Mouse (Mus musculus): ENCODE measurements around the gene Arl13a. TPM values are rescaled to one million over a fixed set of nuclear protein-coding genes. Genes with fewer than 3 reads are reported as not detected.
"Not testable (repeated sequence)": the region's sequence is repeated elsewhere in the genome, so short reads cannot be mapped to it uniquely, and the experiment has no call there.

Gene Arl13a
- not detected in 2 replicates for polyA plus RNA-seq (2015; fragmentation: Nextera tagmentation; extraction: Ambion mirVana)

DNA sequence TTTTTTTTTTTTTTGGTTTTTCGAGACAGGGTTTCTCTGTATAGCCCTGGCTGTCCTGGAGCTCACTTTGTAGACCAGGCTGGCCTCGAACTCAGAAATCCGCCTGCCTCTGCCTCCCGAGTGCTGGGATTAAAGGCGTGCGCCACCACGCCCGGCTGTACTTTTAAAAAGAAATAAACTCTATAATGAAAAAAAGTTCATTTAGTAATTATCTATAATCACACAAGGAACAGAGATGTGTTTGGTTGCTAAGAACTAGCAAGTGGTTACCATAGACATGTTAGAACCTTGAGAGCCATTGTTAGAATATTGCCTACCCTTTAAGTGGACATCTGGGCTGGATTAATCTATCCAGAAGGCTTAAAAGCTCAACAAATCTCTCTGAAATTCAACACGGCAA, at the start of gene Arl13a:
TSS of gene Arl13a (plus strand) at position 301 of the 400 bp plus-strand sequence.
- not testable (repeated sequence) for H3K27me3 ChIP-seq; H3K4me3 ChIP-seq (replicated peaks); H3K9me3 ChIP-seq (replicated peaks); H3K9ac ChIP-seq; H3K36me3 ChIP-seq; ATAC-seq (replicated peaks; ENCODE audit: low FRiP score); H3K27ac ChIP-seq; H3K4me1 ChIP-seq; H3K4me2 ChIP-seq
- 96% methylated on average over 9 of the region's 9 CpGs for whole genome bisulfite sequencing

DNA sequence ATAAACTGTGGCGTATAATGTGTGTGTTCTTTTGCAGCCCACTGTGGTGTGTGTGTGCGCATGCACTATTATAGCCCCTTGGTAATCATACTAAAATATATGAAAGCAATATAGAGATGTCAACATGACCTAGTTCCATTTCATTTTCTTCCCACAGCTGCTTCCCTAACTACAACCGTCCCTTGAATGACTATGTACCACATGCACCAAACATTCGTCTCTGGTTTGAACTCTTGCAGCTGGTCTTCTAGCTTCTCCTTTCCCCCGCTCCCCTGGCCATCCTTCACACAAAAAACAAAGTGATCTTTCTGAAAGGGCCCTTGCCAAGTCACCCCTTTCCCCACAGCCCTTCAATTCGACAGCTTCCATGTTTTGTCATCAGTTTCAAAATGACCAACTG, 47.3 kb upstream of the Arl13a start:
- Histone ChIP-seq H3K4me2 (no peak overlapping the region), H3K4me3 (replicated peaks) (no peak overlapping the region), H3K27ac (no peak overlapping the region), H3K9ac (no peak overlapping the region), H3K9me3 (replicated peaks) (no peaks in the 10 kb centered on the region), H3K36me3 (no peaks in the 10 kb centered on the region), H3K4me1 (no peaks in the 10 kb centered on the region), H3K27me3 (peaks cover 39% of the 10 kb centered on the region)
- ATAC-seq (replicated peaks; ENCODE audit: low FRiP score): no peak
- 78% methylated on average over 6 of the region's 6 CpGs for WGBS

DNA sequence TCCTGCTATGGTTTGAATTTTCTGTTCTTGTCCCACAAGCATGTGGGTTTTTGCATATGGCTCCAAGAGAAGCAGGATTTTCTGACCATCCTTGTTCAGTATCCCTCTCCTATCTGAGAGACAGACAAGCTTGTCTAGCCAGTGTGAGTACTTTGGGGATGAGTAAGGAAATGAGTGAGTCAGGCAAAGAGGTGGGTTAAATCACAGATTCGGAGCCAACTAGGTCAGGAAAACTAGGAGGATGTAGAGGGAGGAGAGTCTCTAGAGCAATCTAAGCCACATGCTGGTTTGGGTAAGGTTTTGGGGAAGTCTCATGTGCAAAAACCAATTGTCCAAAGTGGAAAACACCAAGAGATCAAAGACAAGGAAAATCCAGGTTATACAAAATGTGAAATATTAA, 45.8 kb upstream of the Arl13a start:
- no peak overlapping the region for H3K4me2 ChIP-seq
- peaks cover 36% of the 10 kb centered on the region for H3K27me3 ChIP-seq
- H3K9me3 ChIP-seq (replicated peaks): no peaks in the 10 kb centered on the region
- no peaks in the 10 kb centered on the region for H3K4me1 ChIP-seq
- no peak for ATAC-seq (replicated peaks; ENCODE audit: low FRiP score)
- no peak overlapping the region for H3K27ac ChIP-seq
- no peak overlapping the region for H3K4me3 ChIP-seq (replicated peaks)
- no peak overlapping the region for H3K9ac ChIP-seq
- no peaks in the 10 kb centered on the region for H3K36me3 ChIP-seq
- 78% methylated on average over 1 of the region's 1 CpGs for WGBS

DNA sequence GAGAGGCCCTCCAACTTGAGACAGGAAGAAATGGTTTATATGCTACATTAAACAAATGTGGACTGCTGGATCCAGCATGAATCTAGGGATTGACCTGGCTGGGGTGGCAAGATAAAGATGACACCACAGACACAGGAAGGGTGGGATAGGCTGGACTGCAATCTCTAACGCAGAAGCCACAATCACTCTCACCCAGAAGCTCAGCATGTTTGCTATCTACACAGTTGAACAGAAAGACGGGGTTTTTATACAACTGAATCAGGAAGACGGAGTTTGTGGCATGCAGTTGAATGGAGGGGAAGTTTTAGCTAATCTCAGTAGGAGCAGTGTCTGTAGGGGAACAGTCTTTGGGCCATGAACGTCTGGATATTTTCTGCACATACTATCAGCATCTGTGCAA, 45.3 kb upstream of the Arl13a start:
- WGBS: 84% methylated on average over 4 of the region's 4 CpGs
- H3K36me3 ChIP-seq: no peaks in the 10 kb centered on the region
- H3K27me3 ChIP-seq: peaks cover 34% of the 10 kb centered on the region
- H3K27ac ChIP-seq: no peak overlapping the region
- no peak for ATAC-seq (replicated peaks; ENCODE audit: low FRiP score)
- no peaks in the 10 kb centered on the region for H3K9me3 ChIP-seq (replicated peaks)
- H3K9ac ChIP-seq: no peak overlapping the region
- no peaks in the 10 kb centered on the region for H3K4me1 ChIP-seq
- H3K4me2 ChIP-seq: no peak overlapping the region
- H3K4me3 ChIP-seq (replicated peaks): no peak overlapping the region

DNA sequence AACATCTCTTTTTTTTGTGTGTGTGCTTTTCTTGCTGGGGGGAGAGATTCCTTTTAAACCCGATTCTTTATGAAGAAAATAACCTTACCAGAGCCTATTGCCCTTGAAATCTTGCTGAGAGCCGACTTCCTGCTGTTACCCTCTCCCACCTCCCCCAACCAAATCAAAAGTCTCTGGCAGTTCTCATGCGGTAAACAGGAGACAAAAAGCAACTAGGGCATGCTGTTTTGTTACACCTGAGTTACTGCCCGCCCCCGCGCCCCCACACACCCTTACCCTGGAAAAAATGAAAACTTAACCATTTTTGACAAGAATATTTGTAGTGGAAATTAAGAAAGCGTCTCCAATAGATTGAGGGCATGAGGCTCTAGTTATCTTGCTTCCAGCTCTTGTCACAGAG, 29.1 kb upstream of the Arl13a start:
- Histone ChIP-seq H3K36me3 (no peaks in the 10 kb centered on the region), H3K4me3 (replicated peaks) (no peak overlapping the region), H3K27ac (no peak overlapping the region), H3K9me3 (replicated peaks) (no peaks in the 10 kb centered on the region), H3K4me1 (0 out of 2 replicates have a peak, but pooled peaks cover 3% of the 10 kb centered on the region), H3K9ac (no peak overlapping the region), H3K27me3 (peaks cover 34% of the 10 kb centered on the region), H3K4me2 (no peak overlapping the region)
- 40% methylated on average over 7 of the region's 7 CpGs for WGBS
- no peak for ATAC-seq (replicated peaks; ENCODE audit: low FRiP score)

DNA sequence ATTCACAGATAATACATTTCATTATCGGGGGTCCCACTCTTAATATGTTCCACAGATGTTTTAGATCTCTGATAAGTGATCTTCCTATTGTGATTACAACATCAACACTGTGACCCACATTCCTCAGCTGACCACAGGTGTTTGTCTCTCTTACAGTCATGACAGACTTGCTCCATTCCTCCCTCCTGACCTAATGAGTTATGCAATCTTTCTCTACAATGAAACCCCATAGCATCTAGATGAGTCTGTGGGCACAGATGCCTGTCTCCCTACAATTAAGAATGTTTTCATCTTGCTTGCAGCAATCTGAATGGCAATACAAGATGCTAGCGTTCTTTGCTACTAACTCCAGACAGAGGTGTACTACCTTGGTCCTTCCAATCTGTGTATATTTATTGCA, 26.9 kb upstream of the Arl13a start:
- Histone ChIP-seq H3K36me3 (no peaks in the 10 kb centered on the region), H3K4me1 (0 out of 2 replicates have a peak, but pooled peaks cover 3% of the 10 kb centered on the region), H3K27ac (no peak overlapping the region), H3K9ac (no peak overlapping the region), H3K4me2 (no peak overlapping the region), H3K9me3 (replicated peaks) (no peaks in the 10 kb centered on the region), H3K27me3 (peaks cover 42% of the 10 kb centered on the region), H3K4me3 (replicated peaks) (no peak overlapping the region)
- WGBS: 86% methylated on average over 2 of the region's 2 CpGs
- ATAC-seq (replicated peaks; ENCODE audit: low FRiP score): no peak

DNA sequence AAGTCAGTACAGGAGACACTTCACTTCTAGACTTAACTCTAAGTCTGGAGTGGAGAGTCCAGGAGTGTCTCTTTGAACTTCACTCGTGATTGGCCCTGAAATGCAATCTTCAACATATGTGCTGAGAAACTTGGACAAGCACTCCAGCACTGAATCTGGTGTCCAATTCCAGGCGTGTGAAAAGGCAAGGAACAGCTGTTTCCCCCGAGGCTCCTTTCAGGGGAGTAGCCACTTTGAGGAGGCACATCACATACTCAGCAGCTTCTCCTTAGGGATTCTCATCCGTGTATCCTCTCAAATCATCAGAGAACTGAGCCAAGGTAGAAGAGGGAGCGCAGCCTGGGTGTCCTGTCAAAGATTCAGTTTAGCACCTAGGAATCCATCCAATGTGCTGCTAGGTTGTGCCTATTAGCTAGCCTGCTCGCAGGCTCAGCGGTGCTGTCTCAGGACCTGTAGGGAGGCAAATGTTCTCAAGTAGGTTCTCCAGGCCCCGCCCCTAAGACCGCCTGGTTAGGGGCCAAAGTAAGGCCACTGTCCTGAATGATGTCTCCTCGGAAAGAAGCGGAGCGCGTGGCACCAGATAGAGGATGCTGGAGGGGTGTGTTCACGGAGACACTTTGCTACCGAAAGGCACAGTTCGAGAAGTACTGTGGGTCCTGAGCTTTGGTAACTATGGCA, 25.1 kb upstream of the Arl13a start, which contains the start of gene Xkrx:
TSS of gene Xkrx (minus strand) at position 34 of the 678 bp plus-strand sequence.
- H3K4me1 ChIP-seq: 0 out of 2 replicates have a peak, but pooled peaks cover 3% of the 10 kb centered on the region
- H3K27me3 ChIP-seq: peaks cover 35% of the 10 kb centered on the region
- H3K4me2 ChIP-seq: peak within 1 kb of the TSS; percentile 59
- H3K9me3 ChIP-seq (replicated peaks): no peaks in the 10 kb centered on the region
- H3K36me3 ChIP-seq: no peaks in the 10 kb centered on the region
- no peak within 1 kb of the TSS for H3K9ac ChIP-seq
- WGBS: 27% methylated on average over 16 of the region's 16 CpGs
- 0 out of 2 replicates have a peak, but pooled peaks have one; percentile 52 for ATAC-seq (replicated peaks; ENCODE audit: low FRiP score)
- H3K4me3 ChIP-seq (replicated peaks): peak within 1 kb of the TSS; percentile 28
- no peak within 1 kb of the TSS for H3K27ac ChIP-seq

DNA sequence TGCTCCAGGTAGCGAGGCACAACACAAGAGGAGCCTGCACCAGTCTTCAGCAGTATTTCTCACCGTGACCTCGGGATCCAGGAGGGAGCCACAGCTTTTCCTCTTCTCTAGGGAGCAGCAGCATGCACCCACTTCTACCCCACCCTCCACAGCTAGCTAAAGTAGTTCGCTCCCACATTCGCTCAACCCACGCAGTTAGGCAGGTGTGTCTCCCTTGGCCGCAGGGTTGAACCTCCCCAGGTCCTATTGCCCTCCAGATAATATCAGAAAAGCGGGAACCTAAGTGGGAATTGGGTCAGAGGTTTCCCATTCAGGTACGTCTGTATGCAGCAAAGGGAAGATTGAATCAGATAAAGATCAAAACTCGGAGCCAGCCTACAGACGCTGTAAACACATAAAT, 24.5 kb upstream of the Arl13a start:
- 19% methylated on average over 11 of the region's 11 CpGs for WGBS
- Histone ChIP-seq H3K4me3 (replicated peaks) (peak overlapping the region; percentile 28), H3K27ac (no peak overlapping the region)

DNA sequence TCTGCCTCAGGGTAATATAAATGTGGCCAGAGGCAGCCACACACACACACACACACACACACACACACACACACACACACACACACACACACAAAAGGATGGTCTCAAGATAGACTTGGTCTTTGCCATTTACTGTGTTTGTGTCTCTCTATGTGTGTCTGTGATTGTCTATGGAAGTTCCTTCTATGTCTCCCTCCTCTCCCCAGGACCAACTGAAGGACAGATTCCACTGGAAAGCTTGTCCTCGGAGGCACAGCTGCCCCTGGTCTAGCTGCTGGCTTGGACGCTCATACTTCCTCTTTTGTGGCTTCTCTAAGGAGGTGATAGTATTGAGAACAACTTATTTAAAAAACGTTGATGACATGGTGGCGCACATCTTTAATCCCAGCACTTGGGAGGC, 23.8 kb upstream of the Arl13a start:
- H3K4me1 ChIP-seq: 0 out of 2 replicates have a peak, but pooled peaks cover 3% of the 10 kb centered on the region
- H3K27me3 ChIP-seq: peaks cover 32% of the 10 kb centered on the region
- no peak overlapping the region for H3K27ac ChIP-seq
- WGBS: 59% methylated on average over 4 of the region's 4 CpGs
- no peaks in the 10 kb centered on the region for H3K36me3 ChIP-seq
- H3K9ac ChIP-seq: no peak overlapping the region
- no peak for ATAC-seq (replicated peaks; ENCODE audit: low FRiP score)
- no peak overlapping the region for H3K4me2 ChIP-seq
- H3K9me3 ChIP-seq (replicated peaks): no peaks in the 10 kb centered on the region
- H3K4me3 ChIP-seq (replicated peaks): no peak overlapping the region

More for the DNA sequence above, 24.5 kb upstream of the Arl13a start:
- no peaks in the 10 kb centered on the region for H3K36me3 ChIP-seq
- H3K9me3 ChIP-seq (replicated peaks): no peaks in the 10 kb centered on the region
- peaks cover 34% of the 10 kb centered on the region for H3K27me3 ChIP-seq
- H3K4me1 ChIP-seq: 0 out of 2 replicates have a peak, but pooled peaks cover 3% of the 10 kb centered on the region
- ATAC-seq (replicated peaks; ENCODE audit: low FRiP score): no peak
- H3K4me2 ChIP-seq: peak overlapping the region; percentile 59
- H3K9ac ChIP-seq: no peak overlapping the region

DNA sequence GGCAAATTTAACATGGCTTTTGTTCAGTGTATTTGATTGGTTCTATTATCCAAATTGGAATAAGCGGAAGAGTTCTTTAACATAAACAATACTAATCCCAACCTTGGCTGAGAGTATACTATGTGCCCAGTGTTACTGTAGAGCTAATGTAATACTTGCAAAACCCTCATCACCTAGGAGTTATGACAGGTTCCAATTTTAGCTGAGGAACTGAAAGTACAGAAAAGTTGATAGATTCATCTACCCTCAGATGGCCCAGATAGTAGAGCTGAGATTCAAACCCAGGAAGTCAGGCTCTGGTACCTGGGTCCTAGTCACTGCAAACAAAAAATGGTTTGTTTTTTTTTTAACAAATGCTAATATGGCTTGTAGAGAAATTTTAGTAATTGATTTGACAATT, 16.7 kb upstream of the Arl13a start:
- Histone ChIP-seq H3K4me2 (no peak overlapping the region), H3K4me1 (no peaks in the 10 kb centered on the region), H3K9ac (no peak overlapping the region), H3K27ac (no peak overlapping the region), H3K4me3 (replicated peaks) (no peak overlapping the region), H3K9me3 (replicated peaks) (no peaks in the 10 kb centered on the region), H3K36me3 (no peaks in the 10 kb centered on the region), H3K27me3 (peaks cover 16% of the 10 kb centered on the region)
- ATAC-seq (replicated peaks; ENCODE audit: low FRiP score): no peak
- WGBS: 97% methylated on average over 1 of the region's 1 CpGs

DNA sequence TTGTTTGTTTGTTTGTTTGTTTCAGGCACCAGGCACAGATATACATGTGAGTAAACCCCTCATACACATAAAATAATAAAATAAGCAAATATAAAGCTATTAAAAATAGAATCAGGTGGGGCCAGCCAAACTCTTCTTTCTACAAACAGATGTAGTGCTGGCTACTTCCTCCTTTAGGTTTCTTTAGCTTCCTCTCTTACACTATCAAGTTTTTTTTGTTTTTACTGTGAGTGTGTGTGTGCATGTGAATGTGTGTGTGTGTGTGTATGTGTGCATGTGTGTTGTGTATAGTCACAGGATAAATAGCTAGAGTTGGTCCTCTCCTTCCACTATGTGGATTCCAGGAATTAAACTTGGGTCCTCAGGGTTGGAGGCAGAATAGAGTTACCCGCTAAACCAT, 12.6 kb upstream of the Arl13a start:
- H3K36me3 ChIP-seq: no peaks in the 10 kb centered on the region
- H3K9ac ChIP-seq: no peak overlapping the region
- no peaks in the 10 kb centered on the region for H3K4me1 ChIP-seq
- H3K4me2 ChIP-seq: no peak overlapping the region
- ATAC-seq (replicated peaks; ENCODE audit: low FRiP score): no peak
- WGBS: 100% methylated on average over 1 of the region's 1 CpGs
- H3K27me3 ChIP-seq: peaks cover 13% of the 10 kb centered on the region
- H3K9me3 ChIP-seq (replicated peaks): no peaks in the 10 kb centered on the region
- H3K4me3 ChIP-seq (replicated peaks): no peak overlapping the region
- H3K27ac ChIP-seq: no peak overlapping the region

DNA sequence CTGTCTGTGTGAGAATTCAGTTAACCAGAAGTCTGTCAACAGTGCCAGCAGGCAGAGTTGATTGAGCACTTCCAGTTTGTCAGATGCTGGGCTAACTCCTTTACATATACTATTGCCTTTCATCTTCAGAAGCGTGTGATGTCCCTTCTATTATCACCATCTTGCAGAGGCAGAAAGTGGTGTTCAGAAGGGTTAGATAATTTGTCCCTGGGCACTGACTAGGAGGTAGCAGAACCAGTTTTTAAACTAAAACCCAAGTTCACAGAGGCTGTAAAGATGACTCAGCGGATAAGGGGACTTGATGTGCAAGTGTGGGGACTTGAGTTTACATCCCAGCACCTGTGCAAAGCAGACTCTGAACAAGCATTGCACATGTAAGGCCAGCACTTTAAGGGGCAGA, 21.2 kb downstream of the Arl13a start:
- Histone ChIP-seq H3K27ac (no peak overlapping the region), H3K9me3 (replicated peaks) (no peaks in the 10 kb centered on the region), H3K36me3 (no peaks in the 10 kb centered on the region), H3K4me2 (no peak overlapping the region), H3K9ac (no peak overlapping the region), H3K4me1 (no peaks in the 10 kb centered on the region), H3K27me3 (peaks cover 7% of the 10 kb centered on the region), H3K4me3 (replicated peaks) (no peak overlapping the region)
- no peak for ATAC-seq (replicated peaks; ENCODE audit: low FRiP score)
- 80% methylated on average over 2 of the region's 2 CpGs for WGBS
